Mouse (Mus musculus): ENCODE measurements around the gene Bub1.

DNA sequence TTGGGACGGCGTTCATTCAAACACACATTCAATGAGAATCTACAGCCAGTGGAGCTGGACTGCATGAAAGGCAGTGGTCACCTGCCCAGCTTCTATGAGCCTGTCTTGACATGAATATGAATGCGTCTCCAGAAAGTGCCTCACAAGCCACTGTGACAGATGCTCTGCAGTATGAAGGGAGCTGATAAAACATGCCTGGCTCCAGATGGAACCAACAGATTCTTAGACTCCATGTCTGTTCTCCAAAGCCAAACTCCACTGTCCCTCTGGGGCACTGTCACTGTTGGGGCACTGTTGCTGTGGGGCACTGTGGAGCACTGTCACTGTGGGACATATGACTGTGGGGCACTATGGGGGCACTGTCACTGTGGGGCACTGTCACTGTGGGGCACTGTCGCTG lies 77.6 kb downstream of the Bub1 start:
- TF ChIP-seq CTCF (IDR thresholded peaks at IDR 0.05; ENCODE audit: insufficient read depth, low read depth, low read length) (no peak), POLR2A (IDR thresholded peaks at IDR 0.05; ENCODE audit: insufficient read depth, low read depth, low read length) (no peak)

All from olfactory bulb, adult 2 months (tissue).